9 mouse cellular contexts compared by ENCODE assay signal in the genomic region with DNA sequence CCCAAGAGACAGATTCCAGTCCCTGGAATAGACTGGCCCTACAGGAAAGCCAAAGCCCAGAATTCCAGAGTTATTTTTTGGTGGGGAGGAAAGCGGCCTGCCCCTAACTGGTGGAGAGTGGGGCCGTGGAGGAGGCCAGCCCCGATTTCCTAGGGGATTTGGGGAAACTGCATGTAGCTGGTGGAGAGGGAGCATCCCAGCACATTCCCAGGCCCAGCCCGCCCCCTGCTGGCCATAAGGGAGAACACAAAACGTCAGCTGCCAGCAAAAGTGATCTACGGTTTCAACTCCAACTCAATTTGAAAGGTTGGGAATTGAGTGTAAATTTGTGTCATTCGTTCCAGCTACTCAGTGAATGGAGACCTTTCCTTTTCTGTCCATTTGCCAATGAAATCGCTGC. TPM values are rescaled to one million over a fixed set of nuclear protein-coding genes. Genes with fewer than 3 reads are reported as not detected.
DNase-seq lines count a peak whose midpoint lies in the region; ATAC-seq and TF ChIP-seq lines count a peak whose summit lies in the region.
"Had no signal": no experiment of that assay in that cellular context is flagged by ENCODE, and none has a peak within 500 bp of the region (broad histone marks: within the 10 kb centered on the region; RNA-seq: fewer than 3 reads in every experiment).

No protein-coding gene starts in this region.

- H3K27ac ChIP-seq in kidney, adult 2 months (ENCODE audit: insufficient read depth, low read depth, low read length): no peak overlapping the region
- no peak overlapping the region for H3K27ac ChIP-seq in kidney, embryonic 16.5 days (ENCODE audit: low read length)
- H3K27ac ChIP-seq: macrophage had no signal

- no peaks in the 10 kb centered on the region for H3K36me3 ChIP-seq in kidney, adult 2 months (ENCODE audit: control insufficient read depth, insufficient read depth, low read length)
- no peaks in the 10 kb centered on the region for H3K36me3 ChIP-seq in kidney, embryonic 16.5 days (ENCODE audit: insufficient read depth, low read length)

- DNase-seq in kidney, adult 2 months: peak; percentile 63
- DNase-seq in adrenal gland, adult 8-10 months: peak; percentile 41
- peak; percentile 66 for DNase-seq in embryo, embryonic 9.5 days (ENCODE audit: extremely low spot score)
- peak; percentile 74 for DNase-seq in heart, adult 9 months (ENCODE audit: low spot score in 2 of 2)
- peak; percentile 70 to 87 for DNase-seq in layer of hippocampus, postnatal 25 days (ENCODE audit: extremely low spot score in 1 of 2, low spot score in 1 of 2)
- DNase-seq in mesoderm, embryonic 11.5 days (ENCODE audit: low read depth, low spot score): peak; percentile 80
- peak; percentile 28 for DNase-seq in testis, postnatal 14 days (ENCODE audit: low spot score)

- H3K4me1 ChIP-seq in kidney, adult 2 months (ENCODE audit: control insufficient read depth, insufficient read depth, low read length): no peaks in the 10 kb centered on the region
- no peaks in the 10 kb centered on the region for H3K4me1 ChIP-seq in kidney, embryonic 16.5 days (ENCODE audit: insufficient read depth, low read length)

- WGBS in kidney, adult 2 months: 7% methylated on average over 8 of the region's 8 CpGs
- WGBS in kidney, embryonic 16.5 days: 6% methylated on average over 8 of the region's 8 CpGs

- H3K27me3 ChIP-seq in kidney, adult 2 months (replicated peaks; ENCODE audit: control insufficient read depth, insufficient read depth, low read length): no peaks in the 10 kb centered on the region
- no peaks in the 10 kb centered on the region; the same call in 1 of the 2 replicates for H3K27me3 ChIP-seq in kidney, embryonic 16.5 days (ENCODE audit: insufficient read depth, low read length)

- TF ChIP-seq CTCF in kidney, adult 2 months (conservative IDR thresholded peaks at IDR 0.05; ENCODE audit: insufficient read depth, insufficient read length, low read depth, low read length): peak; percentile 83

- no peak overlapping the region for H3K4me3 ChIP-seq in kidney, adult 2 months (ENCODE audit: insufficient read depth, low read depth, low read length)
- no peak overlapping the region for H3K4me3 ChIP-seq in kidney, embryonic 16.5 days (ENCODE audit: low read length)

- TF ChIP-seq POLR2A in kidney, adult 2 months (IDR thresholded peaks at IDR 0.05; ENCODE audit: low read depth, low read length): no peak

- H3K9ac ChIP-seq in kidney, embryonic 16.5 days (replicated peaks; ENCODE audit: low read length): no peak overlapping the region

- H3K4me2 ChIP-seq in kidney, embryonic 16.5 days (replicated peaks; ENCODE audit: low read depth, low read length): no peak overlapping the region

- ATAC-seq in kidney, embryonic 16.5 days (ENCODE audit: low FRiP score, low TSS enrichment): no peak

- H3K9me3 ChIP-seq in kidney, embryonic 16.5 days (ENCODE audit: low read length): no peaks in the 10 kb centered on the region

RNA-seq across cellular contexts. Expression of gene Cpxm2, which starts 58.9 kb away (rescaled TPM):
- 3.5 and 4.4 TPM in 2 replicates for polyA plus RNA-seq in kidney, adult 2 months (2012; rRNA removed)
- 2.9 and 3.9 TPM in 2 replicates for polyA plus RNA-seq in kidney, embryonic 16.5 days (2015; fragmentation: Nextera tagmentation; extraction: Ambion mirVana)
- 10 to 100 TPM; 15.7 to 30.5 (median 19.1) TPM for total RNA-seq in adrenal gland, adult 8-10 months (2022)
- total RNA-seq in layer of hippocampus, postnatal 25 days (2021): 1 to 10 TPM; 1.8 to 2.5 TPM
- polyA plus RNA-seq: macrophage had no signal

Comparison
In these comparisons a context has a peak if more than half of its experiments do, and no peak if none do; other contexts are left out.
1. DNase-seq: peak in every context shown above with its lines; median percentile 80 in mesoderm, embryonic 11.5 days; 78 in layer of hippocampus, postnatal 25 days; 74 in heart, adult 9 months; 66 in embryo, embryonic 9.5 days; 63 in kidney, adult 2 months; 41 in adrenal gland, adult 8-10 months; 28 in testis, postnatal 14 days.
2. RNA of gene Cpxm2, which starts 58.9 kb away (total RNA-seq): 15.7 to 30.5 TPM in adrenal gland, adult 8-10 months; 1.8 to 2.5 TPM in layer of hippocampus, postnatal 25 days; every median in the first group is over 4 times any median in the second.